8 mouse cellular contexts compared by ENCODE assay signal in genomic region chrX:20290715-20291114, GRCm38 (mm10). TPM values are rescaled to one million over a fixed set of nuclear protein-coding genes. Genes with fewer than 3 reads are reported as not detected.
A peak's percentile ranks its signal among the peaks of the same experiment; 100 is the strongest.
DNase-seq lines count a peak whose midpoint lies in the region; ATAC-seq and TF ChIP-seq lines count a peak whose summit lies in the region.

No protein-coding gene starts in this region.

- peaks cover 45% of the 10 kb centered on the region for H3K79me2 ChIP-seq in macrophage (ENCODE audit: inconsistent target)

- H3K4me3 ChIP-seq in lung, adult 2 months (replicated peaks; ENCODE audit: extremely low read depth, low read depth, low read length) = peak overlapping the region; percentile 34
- peak overlapping the region; percentile 62 for H3K4me3 ChIP-seq in forebrain, embryonic 16.5 days (replicated peaks; ENCODE audit: low read length)
- peak overlapping the region; percentile 55 for H3K4me3 ChIP-seq in macrophage (ENCODE audit: inconsistent target)

- peak overlapping the region; percentile 60 for H3K4me2 ChIP-seq in forebrain, embryonic 16.5 days (ENCODE audit: low read length)

- H3K9ac ChIP-seq in forebrain, embryonic 16.5 days (replicated peaks; ENCODE audit: low read depth, low read length) = no peak overlapping the region

- no peaks in the 10 kb centered on the region for H3K27me3 ChIP-seq in forebrain, embryonic 16.5 days (replicated peaks; ENCODE audit: control insufficient read depth, insufficient read depth, low read length)

- TF ChIP-seq CTCF in lung, adult 2 months (IDR thresholded peaks at IDR 0.05; ENCODE audit: insufficient read depth, low read length) = no peak

- 28% methylated on average over 5 of the region's 5 CpGs for WGBS in lung, adult 2 months
- 29% methylated on average over 5 of the region's 5 CpGs for WGBS in forebrain, embryonic 16.5 days
- 21% methylated on average over 5 of the region's 5 CpGs for WGBS in macrophage (ENCODE audit: missing documents)

- no peak for DNase-seq in lung, adult 2 months
- DNase-seq in lung, postnatal 14 days = no peak
- DNase-seq in cerebellum, adult 8-10 months = peak; percentile 8
- no peak for DNase-seq in adrenal gland, postnatal 10 days
- no peak for DNase-seq in adrenal gland, postnatal 4 days (ENCODE audit: low spot score in 2 of 2)
- DNase-seq in thymus, postnatal 14 days = no peak

- ATAC-seq in forebrain, embryonic 16.5 days = no peak

- no peaks in the 10 kb centered on the region for H3K36me3 ChIP-seq in forebrain, embryonic 16.5 days (ENCODE audit: control insufficient read depth, insufficient read depth)
- H3K36me3 ChIP-seq in macrophage (ENCODE audit: inconsistent target) = no peaks in the 10 kb centered on the region

- H3K4me1 ChIP-seq in lung, adult 2 months (ENCODE audit: control insufficient read depth, insufficient read depth, low read length) = no peaks in the 10 kb centered on the region
- H3K4me1 ChIP-seq in forebrain, embryonic 16.5 days (replicated peaks; ENCODE audit: control insufficient read depth, insufficient read depth, low read length) = no peaks in the 10 kb centered on the region

- TF ChIP-seq POLR2A in lung, adult 2 months (IDR thresholded peaks at IDR 0.05; ENCODE audit: borderline replicate concordance, extremely low read depth, low read depth, low read length) = no peak

- H3K27ac ChIP-seq in forebrain, embryonic 16.5 days (ENCODE audit: low read length) = no peak overlapping the region
- H3K27ac ChIP-seq in macrophage = no peak overlapping the region

- H3K9me3 ChIP-seq in forebrain, embryonic 16.5 days (ENCODE audit: control insufficient read depth, low read length) = no peaks in the 10 kb centered on the region

RNA-seq across cellular contexts. Expression of gene Slc9a7, which starts 0.9 kb away (rescaled TPM):
- polyA plus RNA-seq in lung, adult 2 months (2012; rRNA removed) = 2.6 and 4.1 TPM in 2 replicates
- polyA plus RNA-seq in forebrain, embryonic 16.5 days (2015; fragmentation: Nextera tagmentation; extraction: Ambion mirVana) = 5.5 and 6.6 TPM in 2 replicates
- 10 to 100 TPM in 25 of 26 experiments, 1 to 10 TPM in 1; 9.7 to 90.5 (median 28.4) TPM for total RNA-seq in macrophage (2018; cell fraction: chromatin; rRNA removed)
- total RNA-seq in macrophage (2018; cell fraction: cytosol; rRNA removed) = 10 to 100 TPM in 25 of 26 experiments, 1 to 10 TPM in 1; 9.7 to 50.6 (median 21.8) TPM
- 10 to 100 TPM; 14.1 to 76.9 (median 32.0) TPM for total RNA-seq in macrophage (2018; cell fraction: nucleus; rRNA removed)
- 6.2 to 18.1 TPM (median 8.3 TPM) in 3 replicates for polyA plus RNA-seq in macrophage (2018)
- total RNA-seq in adrenal gland, postnatal 10 days (2021) = 1 to 10 TPM; 7.1 to 9.7 TPM
- 10 to 100 TPM; 11.2 to 11.4 TPM for total RNA-seq in adrenal gland, postnatal 4 days (2021)
